Mouse (Mus musculus) heart, postnatal 0 days (tissue): ENCODE data around the gene Sec22c. TPM values are rescaled to one million over a fixed set of nuclear protein-coding genes. Genes with fewer than 3 reads are reported as not detected.

Experiments
- ATAC-seq: fragments of 200-750 bp; cut with Nextera tagmentation; 2 replicates; pipeline ENCODE4 v1.8.0; 2017; ENCODE audit warnings: low read depth, moderate number of reproducible peaks, moderate library complexity; ENCODE audit not compliant: insufficient read depth
- DNase-seq: peaks from one replicate; pipeline ENCODE4 v3.0.0-alpha.2; 2016; ENCODE audit warnings: low spot score
- H3K27ac ChIP-seq: fragments of 300-500 bp; sonication (generic); 2 replicates; pipeline ENCODE4 v1.5.1; 2014; ENCODE audit warnings: low read depth, mild to moderate bottlenecking
- H3K27me3 ChIP-seq: fragments of 300-500 bp; sonication (generic); 2 replicates; pipeline ENCODE4 v1.6.1; 2014; ENCODE audit warnings: low read length, mixed read lengths; ENCODE audit not compliant: control insufficient read depth, insufficient read depth
- H3K36me3 ChIP-seq: fragments of 300-500 bp; sonication (generic); replicated peaks from 2 replicates; pipeline ENCODE4 v1.6.1; 2014; ENCODE audit warnings: low read length, mixed read lengths; ENCODE audit not compliant: control insufficient read depth, insufficient read depth
- H3K4me1 ChIP-seq: fragments of 300-500 bp; sonication (generic); 2 replicates; pipeline ENCODE4 v1.6.1; 2014; ENCODE audit warnings: antibody characterized with exemption; ENCODE audit not compliant: control insufficient read depth, insufficient read depth
- H3K4me2 ChIP-seq: fragments of 300-500 bp; sonication (generic); 2 replicates; pipeline ENCODE4 v1.6.1; 2014; ENCODE audit warnings: low read depth, mild to moderate bottlenecking, low read length, moderate library complexity
- H3K4me3 ChIP-seq: fragments of 300-500 bp; sonication (generic); 2 replicates; pipeline ENCODE4 v1.5.1; 2014; ENCODE audit warnings: low read depth, low read length
- H3K9ac ChIP-seq: fragments of 300-500 bp; sonication (generic); replicated peaks from 2 replicates; pipeline ENCODE4 v1.6.1; 2014; ENCODE audit warnings: low read depth, low read length, mixed read lengths
- H3K9me3 ChIP-seq: fragments of 300-500 bp; sonication (generic); replicated peaks from 2 replicates; pipeline ENCODE4 v1.6.1; 2016; ENCODE audit warnings: low read length; ENCODE audit not compliant: control insufficient read depth
- CTCF ChIP-seq: IDR thresholded peaks from 2 replicates; pipeline ENCODE4 v1.5.1; 2016; ENCODE audit warnings: antibody characterized with exemption, control low read depth, low read depth
- EP300 ChIP-seq: IDR thresholded peaks from 2 replicates; pipeline ENCODE4 v1.6.1; 2016; ENCODE audit warnings: antibody characterized with exemption, low read depth
- WGBS: fragments of 180-500 bp; shearing (Covaris S2); extraction: QIAGEN DNeasy Blood & Tissue Kit; methylation state at CpG from one replicate; pipeline ENCODE4 v1.1.7; 2014; 5-methylcytosine and 5-hydroxymethylcytosine counted together
- polyA plus RNA-seq: library from polyadenylated mRNA; unstranded; fragments of >200 nt; fragmentation: Nextera tagmentation; extraction: Ambion mirVana; gene quantifications from 2 replicates; pipeline ENCODE4 v1.2.1, GENCODE M21; 2015
- total RNA-seq: library from RNA; depleted of rRNA; stranded (reverse); fragments of >200 nt; gene quantifications from 2 replicates; pipeline ENCODE4 v1.2.3, GENCODE M21; 2014; ENCODE audit warnings: low replicate concordance

The Sec22c gene
- total and polyA plus RNA-seq, 2 experiments from 2014 or later = 3.8 to 3.9 TPM

DNA sequence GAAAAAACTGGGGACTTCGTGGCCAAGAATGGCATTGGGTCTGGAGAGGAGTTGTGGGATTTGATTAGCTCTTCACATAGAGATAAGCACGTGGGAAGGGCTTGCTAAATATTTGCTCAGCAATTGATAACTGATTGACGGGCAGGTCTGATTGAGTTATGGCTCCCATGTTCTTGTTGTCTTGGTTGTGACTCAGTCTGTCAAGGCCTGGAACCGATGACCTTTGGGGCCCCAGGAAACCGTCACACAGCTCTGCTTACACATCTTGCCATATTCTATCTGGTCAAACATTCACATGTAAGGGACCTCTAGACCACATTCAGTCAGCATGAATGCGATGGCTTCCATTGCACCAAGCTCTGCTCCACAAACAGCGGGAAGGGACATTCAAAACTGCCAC, 47.0 kb downstream of the Sec22c start:
- ATAC-seq (no peak), DNase-seq (no peak)
- WGBS = 67% methylated on average over 7 of the region's 7 CpGs
- Histone ChIP-seq H3K4me1 (no peaks in the 10 kb centered on the region), H3K4me3 (no peak overlapping the region), H3K4me2 (no peak overlapping the region), H3K9ac (no peak overlapping the region), H3K36me3 (no peaks in the 10 kb centered on the region), H3K27me3 (peaks cover 11% of the 10 kb centered on the region; the same call in 1 of the 2 replicates), H3K27ac (no peak overlapping the region), H3K9me3 (no peaks in the 10 kb centered on the region)
- no peak for TF ChIP-seq CTCF
- no peak for TF ChIP-seq EP300

GRCm38 (mm10) chr9:121657143-121657542, 48.1 kb downstream of the Sec22c start:
- H3K9me3 ChIP-seq = no peaks in the 10 kb centered on the region

DNA sequence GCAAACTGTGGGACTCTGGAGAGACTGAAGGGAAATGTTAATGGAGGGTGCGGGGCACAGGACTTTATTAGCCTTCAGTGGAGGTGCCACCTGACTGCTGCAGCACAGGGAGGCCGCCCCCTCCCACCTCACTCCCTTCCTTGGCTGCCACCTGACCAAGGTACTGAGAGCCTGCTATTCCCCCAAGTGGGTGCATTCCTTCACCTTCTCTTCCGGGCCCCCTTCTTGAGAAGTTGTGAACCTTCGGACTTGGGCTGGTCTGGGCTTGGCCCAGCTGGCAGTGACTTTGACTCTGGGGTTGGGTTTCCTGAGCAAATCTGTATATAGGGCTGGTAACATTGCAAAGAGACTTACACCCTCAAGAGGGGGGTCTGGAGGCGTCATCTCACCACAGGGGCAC, 49.0 kb downstream of the Sec22c start:
- Histone ChIP-seq H3K36me3 (no peaks in the 10 kb centered on the region), H3K4me3 (no peak overlapping the region), H3K9me3 (no peaks in the 10 kb centered on the region), H3K27me3 (0 out of 2 replicates have a peak, but pooled peaks cover 11% of the 10 kb centered on the region), H3K4me2 (no peak overlapping the region), H3K4me1 (no peaks in the 10 kb centered on the region), H3K9ac (no peak overlapping the region), H3K27ac (no peak overlapping the region)
- no peak for DNase-seq
- no peak for ATAC-seq
- 83% methylated on average over 5 of the region's 5 CpGs for WGBS
- TF ChIP-seq CTCF (no peak), EP300 (no peak)

More at GRCm38 (mm10) chr9:121657143-121657542, 48.1 kb downstream of the Sec22c start:
- Histone ChIP-seq H3K27me3 (peaks cover 11% of the 10 kb centered on the region; the same call in 1 of the 2 replicates), H3K4me3 (no peak overlapping the region), H3K4me2 (no peak overlapping the region), H3K27ac (no peak overlapping the region), H3K36me3 (no peaks in the 10 kb centered on the region), H3K4me1 (no peaks in the 10 kb centered on the region), H3K9ac (no peak overlapping the region)
- ATAC-seq (no peak), DNase-seq (no peak)
- no peak for TF ChIP-seq EP300
- whole genome bisulfite sequencing = 41% methylated on average over 13 of the region's 13 CpGs

DNA sequence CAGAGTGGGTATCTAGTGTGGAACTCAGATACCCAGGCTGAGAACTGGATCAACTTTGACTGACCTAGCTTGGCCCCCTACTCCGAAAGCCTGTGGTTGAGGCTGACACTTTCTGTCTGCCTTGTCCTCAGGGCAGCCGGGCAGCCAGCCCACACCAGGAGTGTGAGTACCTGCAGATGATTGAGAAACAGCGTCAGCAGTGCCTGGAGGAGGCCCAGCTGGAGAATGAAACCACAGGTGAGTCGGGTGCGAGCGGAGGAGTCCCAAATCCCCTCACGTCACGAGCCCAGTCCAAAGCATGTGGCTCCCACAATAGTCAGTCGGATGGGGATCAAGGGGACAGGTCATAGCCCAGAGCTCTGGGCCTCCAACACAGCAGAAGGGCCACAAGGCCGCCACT, 51.6 kb downstream of the Sec22c start:
- 82% methylated on average over 10 of the region's 10 CpGs for WGBS
- ATAC-seq (no peak), DNase-seq (no peak)
- no peak for TF ChIP-seq CTCF
- TF ChIP-seq EP300 = no peak
- H3K4me2 ChIP-seq = no peak overlapping the region
- H3K27me3 ChIP-seq = 0 out of 2 replicates have a peak, but pooled peaks cover 11% of the 10 kb centered on the region
- no peak overlapping the region for H3K4me3 ChIP-seq
- no peaks in the 10 kb centered on the region for H3K4me1 ChIP-seq
- no peaks in the 10 kb centered on the region for H3K36me3 ChIP-seq
- H3K9ac ChIP-seq = no peak overlapping the region
- no peak overlapping the region for H3K27ac ChIP-seq
- H3K9me3 ChIP-seq = no peaks in the 10 kb centered on the region

DNA sequence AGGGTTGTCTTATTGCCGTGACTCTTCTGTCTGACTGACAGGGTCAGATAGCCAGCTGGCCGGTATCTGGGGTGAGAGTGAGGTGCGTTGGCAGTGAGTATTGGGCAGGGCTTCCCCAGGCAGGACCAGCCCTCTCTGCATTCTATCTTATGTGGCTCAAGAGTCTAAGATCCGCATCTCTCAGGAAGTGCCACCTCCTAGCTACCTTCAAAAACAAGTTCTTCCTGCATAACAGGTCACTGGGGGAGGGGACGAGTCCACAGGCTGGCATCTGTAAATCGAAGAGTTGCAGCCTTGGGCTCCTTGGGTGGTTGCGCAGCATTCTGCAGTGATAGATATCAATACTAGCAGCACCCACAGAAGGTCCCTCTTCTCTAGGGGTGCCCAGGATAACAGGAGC, 58.3 kb downstream of the Sec22c start:
- Histone ChIP-seq H3K36me3 (no peaks in the 10 kb centered on the region), H3K27ac (no peak overlapping the region), H3K4me2 (no peak overlapping the region), H3K9ac (no peak overlapping the region), H3K4me1 (peaks cover 10% of the 10 kb centered on the region), H3K9me3 (no peaks in the 10 kb centered on the region), H3K27me3 (peaks cover 27% of the 10 kb centered on the region), H3K4me3 (no peak overlapping the region)
- ATAC-seq = no peak
- DNase-seq = no peak
- 48% methylated on average over 7 of the region's 7 CpGs for WGBS
- TF ChIP-seq CTCF (no peak), EP300 (no peak)

DNA sequence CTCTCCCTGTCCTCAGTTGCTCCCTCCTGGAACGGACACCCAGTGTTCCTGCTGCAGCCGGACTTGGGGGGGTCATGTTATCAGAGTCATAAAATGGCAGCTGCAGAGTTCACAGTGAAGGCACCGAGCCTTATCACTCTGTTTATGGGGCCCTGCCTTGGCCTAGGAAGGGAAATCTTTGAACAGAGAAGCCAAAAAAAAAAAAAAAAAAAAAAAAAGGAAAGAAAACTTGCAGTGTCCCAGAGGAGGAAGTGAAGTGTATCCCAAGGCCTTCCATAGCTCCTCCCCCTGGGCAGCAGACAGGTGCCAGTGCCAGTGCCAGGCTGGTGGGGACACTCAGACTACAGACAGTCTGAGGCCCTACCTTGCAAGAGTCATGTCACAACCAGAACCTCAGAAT, 60.4 kb downstream of the Sec22c start:
- WGBS = 45% methylated on average over 3 of the region's 3 CpGs
- Histone ChIP-seq H3K4me2 (no peak overlapping the region), H3K36me3 (no peaks in the 10 kb centered on the region), H3K9ac (no peak overlapping the region), H3K4me1 (peaks cover 18% of the 10 kb centered on the region), H3K27ac (no peak overlapping the region), H3K27me3 (peaks cover 45% of the 10 kb centered on the region), H3K4me3 (no peak overlapping the region), H3K9me3 (no peaks in the 10 kb centered on the region)
- DNase-seq (no peak), ATAC-seq (no peak)
- no peak for TF ChIP-seq EP300
- TF ChIP-seq CTCF = no peak
